Mouse (Mus musculus) spleen, adult 2 months (tissue): ENCODE measurements around the gene Mlana. TPM values are rescaled to one million over a fixed set of nuclear protein-coding genes. Genes with fewer than 3 reads are reported as not detected.

Source experiments
- DNase-seq, 2 experiments: peaks; one replicate each; pipeline versions ENCODE4 v3.0.0 to v3.0.0-alpha.2; 2012 to 2021; ENCODE audit warnings: low spot score in 2 of 2, low read depth in 1 of 2
- H3K27ac ChIP-seq: fragments of 200-500 bp; 2 replicates; pipeline ENCODE4 v1.5.1; 2012; ENCODE audit warnings: low read length, inconsistent platforms; ENCODE audit not compliant: insufficient read depth
- H3K27me3 ChIP-seq: fragments of 200-500 bp; 2 replicates; pipeline ENCODE4 v1.6.1; 2012; ENCODE audit warnings: mild to moderate bottlenecking, moderate library complexity, low read length, inconsistent platforms; ENCODE audit not compliant: control insufficient read depth, insufficient read depth
- H3K36me3 ChIP-seq: fragments of 200-500 bp; 2 replicates; pipeline ENCODE4 v1.6.1; 2012; ENCODE audit warnings: mild to moderate bottlenecking, low read length, inconsistent platforms; ENCODE audit not compliant: control insufficient read depth, insufficient read depth
- H3K4me1 ChIP-seq: fragments of 200-500 bp; 2 replicates; pipeline ENCODE4 v1.6.1; 2011; ENCODE audit warnings: inconsistent platforms; ENCODE audit not compliant: control insufficient read depth, insufficient read depth, insufficient read length
- H3K4me3 ChIP-seq: fragments of 200-500 bp; 2 replicates; pipeline ENCODE4 v1.5.1; 2011; ENCODE audit warnings: mild to moderate bottlenecking, inconsistent platforms; ENCODE audit not compliant: insufficient read depth, insufficient read length; ENCODE audit errors: extremely low read depth
- CTCF ChIP-seq: fragments of 200-500 bp; IDR thresholded peaks from 2 replicates; pipeline ENCODE4 v1.5.1; 2011; ENCODE audit warnings: mild to moderate bottlenecking, inconsistent platforms; ENCODE audit not compliant: insufficient read depth, insufficient read length, insufficient replicate concordance; ENCODE audit errors: extremely low read depth
- POLR2A ChIP-seq: fragments of 200-500 bp; IDR thresholded peaks from 2 replicates; pipeline ENCODE4 v1.6.1; 2011; ENCODE audit warnings: low read depth, low read length, inconsistent platforms
- WGBS: fragments of 180-500 bp; shearing (Covaris S2); methylation state at CpG from one replicate; pipeline ENCODE4 v1.1.7; 2018; 5-methylcytosine and 5-hydroxymethylcytosine counted together
- polyA plus RNA-seq: library from polyadenylated mRNA; depleted of rRNA; stranded (reverse); fragments of >200 nt; gene quantifications from 2 replicates; pipeline ENCODE4 v1.2.3, GENCODE M21; 2012

The Mlana gene
- polyA plus RNA-seq, 1 experiment: 1.0 TPM

- Histone ChIP-seq H3K36me3 (no peaks in the 10 kb centered on the region), H3K4me3 (no peak overlapping the region), H3K27me3 (no peaks in the 10 kb centered on the region), H3K27ac (no peak overlapping the region), H3K4me1 (no peaks in the 10 kb centered on the region)
- DNase-seq: no peak
- WGBS: 96% methylated on average over 10 of the region's 10 CpGs
- TF ChIP-seq CTCF (no peak), POLR2A (no peak)
Observed at GRCm38 (mm10) chr19:29695071-29695470, 2.6 kb upstream of the Mlana start.

GRCm38 (mm10) chr19:29696309-29696708 is 1.3 kb upstream of the Mlana start:
- no peaks in the 10 kb centered on the region for H3K27me3 ChIP-seq
- no peaks in the 10 kb centered on the region for H3K4me1 ChIP-seq
- WGBS: 81% methylated on average over 4 of the region's 4 CpGs
- no peak for TF ChIP-seq POLR2A
- no peak for TF ChIP-seq CTCF
- DNase-seq: no peak
- H3K27ac ChIP-seq: no peak overlapping the region
- H3K36me3 ChIP-seq: no peaks in the 10 kb centered on the region
- no peak overlapping the region for H3K4me3 ChIP-seq

DNA sequence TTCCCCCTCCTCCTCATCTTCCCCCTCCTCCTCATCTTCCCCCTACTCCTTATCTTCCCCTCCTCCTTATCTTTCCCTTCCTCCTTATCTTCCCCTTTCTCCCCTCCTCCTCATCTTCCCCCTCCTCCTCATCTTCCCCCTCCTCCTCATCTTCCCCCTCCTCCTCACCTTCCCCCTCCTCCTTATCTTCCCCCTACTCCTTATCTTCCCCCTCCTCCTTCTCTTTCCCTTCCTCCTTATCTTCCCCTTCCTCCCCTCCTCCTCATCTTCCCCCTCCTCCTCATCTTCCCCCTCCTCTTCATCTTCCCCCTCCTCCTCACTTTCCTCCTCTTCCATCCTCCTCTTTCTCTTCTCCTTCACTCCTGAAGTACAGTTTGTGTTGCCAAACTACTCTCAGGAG is 784 bp upstream of the Mlana start:
- DNase-seq: no peak

GRCm38 (mm10) chr19:29701707-29702106 is 4.1 kb downstream of the Mlana start:
- TF ChIP-seq CTCF (no peak), POLR2A (no peak)
- WGBS: 80% methylated on average over 4 of the region's 4 CpGs
- DNase-seq: no peak
- Histone ChIP-seq H3K36me3 (no peaks in the 10 kb centered on the region), H3K4me1 (no peaks in the 10 kb centered on the region), H3K27me3 (no peaks in the 10 kb centered on the region), H3K27ac (no peak overlapping the region), H3K4me3 (no peak overlapping the region)

More for the DNA sequence above, 784 bp upstream of the Mlana start:
- Histone ChIP-seq H3K36me3 (no peaks in the 10 kb centered on the region), H3K4me3 (no peak overlapping the region), H3K27ac (no peak overlapping the region), H3K4me1 (no peaks in the 10 kb centered on the region), H3K27me3 (no peaks in the 10 kb centered on the region)
- no peak for TF ChIP-seq CTCF
- TF ChIP-seq POLR2A: no peak

- H3K4me1 ChIP-seq: no peaks in the 10 kb centered on the region
- H3K27ac ChIP-seq: no peak overlapping the region
- H3K36me3 ChIP-seq: no peaks in the 10 kb centered on the region
- no peaks in the 10 kb centered on the region for H3K27me3 ChIP-seq
- WGBS: 94% methylated on average over 13 of the region's 13 CpGs
- no peak for DNase-seq
- TF ChIP-seq CTCF: no peak
- TF ChIP-seq POLR2A: no peak
- H3K4me3 ChIP-seq: no peak overlapping the region
Observed at GRCm38 (mm10) chr19:29704436-29704835, 6.8 kb downstream of the Mlana start.

GRCm38 (mm10) chr19:29707314-29707898 is 9.8 kb downstream of the Mlana start:
- no peak for DNase-seq
- 66% methylated on average over 9 of the region's 9 CpGs for WGBS
- Histone ChIP-seq H3K4me1 (no peaks in the 10 kb centered on the region), H3K36me3 (no peaks in the 10 kb centered on the region), H3K27me3 (no peaks in the 10 kb centered on the region), H3K27ac (no peak overlapping the region), H3K4me3 (no peak overlapping the region)
- TF ChIP-seq CTCF: no peak

GRCm38 (mm10) chr19:29708003-29708402 is 10.4 kb downstream of the Mlana start:
- 21% methylated on average over 14 of the region's 14 CpGs for WGBS
- Histone ChIP-seq H3K36me3 (no peaks in the 10 kb centered on the region), H3K27ac (no peak overlapping the region), H3K4me1 (no peaks in the 10 kb centered on the region), H3K4me3 (peak overlapping the region; percentile 56), H3K27me3 (no peaks in the 10 kb centered on the region)
- DNase-seq: peak in 1 of 2 experiments; percentile 20
- TF ChIP-seq POLR2A: no peak
- no peak for TF ChIP-seq CTCF
